Mouse (Mus musculus) hematopoietic multipotent progenitor cell, adult 10-12 weeks (in vitro differentiated cells): ENCODE measurements around the gene Podxl. TPM values are rescaled to one million over a fixed set of nuclear protein-coding genes. Genes with fewer than 3 reads are reported as not detected.

Experiments used
- polyA plus RNA-seq: library from polyadenylated mRNA; stranded (reverse); fragments of >175 nt; gene quantifications from 2 replicates; pipeline ENCODE4 v1.2.3, GENCODE M21; 2012; ENCODE audit warnings: low replicate concordance

The Podxl gene
- polyA plus RNA-seq: 0.16 and 0.33 TPM in 2 replicates

DNA sequence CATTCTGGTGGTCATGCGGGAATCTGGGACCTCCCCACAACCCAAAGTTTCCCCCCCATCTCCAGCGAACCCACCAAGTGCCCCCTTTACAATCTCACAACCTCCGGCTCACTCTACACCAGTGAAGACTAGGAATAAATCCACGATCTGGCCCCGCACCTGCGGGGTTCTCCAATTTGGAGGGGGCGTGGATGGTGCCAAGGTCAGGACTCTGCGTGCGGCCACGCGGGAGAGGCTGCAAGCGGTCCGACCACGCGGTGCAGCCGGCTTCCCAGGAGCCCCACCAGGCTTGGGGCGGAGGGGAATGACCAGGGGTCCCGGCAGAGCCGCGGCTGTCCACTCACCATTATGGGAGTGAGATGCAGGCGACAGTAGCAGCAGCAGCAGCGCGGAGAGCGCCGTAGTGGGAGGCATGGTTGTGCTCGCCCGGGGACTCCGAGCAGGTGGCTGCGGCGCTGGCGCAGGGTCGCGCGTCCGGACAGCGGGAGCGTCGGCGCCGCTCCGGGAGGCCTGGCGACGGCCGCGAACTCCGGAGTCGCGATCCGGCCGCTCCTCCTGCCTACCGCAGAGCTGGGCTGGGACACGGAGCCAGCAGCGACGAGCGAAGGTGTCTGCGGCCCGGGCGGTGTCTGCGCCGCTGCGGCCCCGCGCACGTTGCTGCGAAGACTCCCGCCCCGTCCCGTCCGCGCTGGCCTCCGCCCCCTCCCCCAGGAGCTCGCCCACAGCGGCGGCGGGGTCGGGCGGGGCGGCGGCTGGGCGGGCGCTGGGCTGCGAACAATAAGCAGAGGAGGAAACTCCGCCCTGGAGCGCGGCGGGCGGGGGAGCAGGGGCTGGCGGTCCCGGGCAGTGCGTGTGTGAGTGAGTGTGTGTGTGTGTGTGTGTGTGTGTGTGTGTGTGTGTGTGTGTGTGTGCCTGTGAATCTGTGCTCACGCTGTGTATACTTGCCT is at the start of gene Podxl:
TSS of gene Podxl (minus strand) at position 747 of the 947 bp plus-strand sequence.

Other genes with a start within 250 kb of the Podxl start
- 9.8 and 90.3 TPM in 2 replicates for gene Mkln1, start 165.2 kb downstream of the Podxl start, polyA plus RNA-seq